Mouse (Mus musculus) left cerebral cortex, adult 2 months (tissue): Measurements from ENCODE around the gene C130026I21Rik. TPM values are rescaled to one million over a fixed set of nuclear protein-coding genes. Genes with fewer than 3 reads are reported as not detected.
"Not testable (repeated sequence)": the region's sequence is repeated elsewhere in the genome, so short reads cannot be mapped to it uniquely, and the experiment has no call there.

Source experiments
- DNase-seq, 2 experiments: peaks; one replicate each; pipeline ENCODE4 v3.0.0; 2021 to 2022; ENCODE audit warnings: low spot score in 2 of 2, mixed read lengths in 1 of 2; ENCODE audit errors: extremely low spot score in 1 of 2
- H3K27ac ChIP-seq: fragments of 200-600 bp; 2 replicates; pipeline ENCODE4 v1.8.1; 2022
- H3K4me3 ChIP-seq: fragments of 200-600 bp; 2 replicates; pipeline ENCODE4 v1.8.1; 2022
- CTCF ChIP-seq: fragments of 200-600 bp; IDR thresholded peaks from 2 replicates; pipeline ENCODE4 v1.8.1; 2022; ENCODE audit warnings: antibody characterized with exemption, mild to moderate bottlenecking, moderate library complexity
- intact Hi-C: fragments of 180-260 bp; cut with DNase I; formaldehyde crosslinking; loops from one replicate; pipeline ENCODE4 v1.15.1; 2025
- long read RNA-seq, 2 experiments: library from polyadenylated mRNA; stranded (forward); transcript quantifications; one replicate each; pipeline ENCODE4 v2.0.0; 2021; ENCODE audit warnings: borderline mapping rate in 2 of 2
- total RNA-seq, 2 experiments: library from RNA; stranded (reverse); gene quantifications; 2 replicates each; pipeline ENCODE4 v1.2.3; 2021

The C130026I21Rik gene
- total RNA-seq: under 1 TPM in 1 of 2 experiments, not detected in 1; 0.70 TPM
- long read RNA-seq, experiment 1: 0 reads
- long read RNA-seq, experiment 2, partial matches to known transcripts: 0 of 1 reads
- long read RNA-seq, experiment 2, other reads (novel, unspliced or antisense): 1 of 1 reads

DNA sequence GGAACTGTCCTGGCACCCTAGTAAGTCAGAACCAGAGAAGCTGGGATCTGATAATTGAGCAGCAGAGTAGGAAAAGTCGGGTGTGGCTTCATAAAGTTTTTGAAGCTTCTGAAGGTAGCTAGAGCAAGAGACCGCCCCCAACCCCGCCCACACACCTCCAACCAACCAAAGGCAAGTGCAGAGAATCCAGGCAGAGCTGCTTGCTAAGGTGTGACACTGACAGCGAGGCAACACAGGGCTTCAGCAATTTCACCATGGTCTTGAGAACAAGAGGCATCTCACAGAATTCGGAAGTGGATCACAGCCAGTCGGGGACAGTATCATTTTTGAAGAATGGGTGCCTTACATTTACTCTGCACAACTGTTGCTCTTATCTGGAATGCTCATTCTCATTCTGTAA, at the start of gene C130026I21Rik:
C130026I21Rik (minus strand) TSS at position 101 of the 400 bp plus-strand sequence.
- DNase-seq, H3K4me3 ChIP-seq, H3K27ac ChIP-seq, intact Hi-C loops: not testable (repeated sequence)

DNA sequence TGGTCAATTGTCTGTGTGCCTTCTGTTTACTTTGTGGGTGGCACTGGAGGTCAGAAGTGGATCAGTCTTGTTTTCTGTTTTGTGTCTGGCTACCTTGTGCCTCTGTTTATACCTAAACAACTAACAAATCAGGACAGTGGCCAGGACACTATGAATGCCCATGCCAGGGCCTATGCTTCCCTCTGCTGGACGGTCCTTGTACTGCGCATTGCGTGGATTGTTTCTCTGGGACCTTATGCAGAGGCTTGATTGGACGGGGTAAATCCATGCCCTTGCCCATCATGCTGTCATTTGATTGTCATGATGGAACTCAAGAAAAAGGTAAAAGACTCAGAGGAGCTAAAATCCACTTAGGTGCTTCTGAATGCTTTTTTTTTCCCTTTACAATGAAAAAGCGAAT, 16.7 kb upstream of the C130026I21Rik start:
- peak in 1 of 2 experiments; percentile 26 for DNase-seq
- intact Hi-C loops, H3K27ac ChIP-seq, H3K4me3 ChIP-seq: not testable (repeated sequence)
- peak; percentile 32 for TF ChIP-seq CTCF

DNA sequence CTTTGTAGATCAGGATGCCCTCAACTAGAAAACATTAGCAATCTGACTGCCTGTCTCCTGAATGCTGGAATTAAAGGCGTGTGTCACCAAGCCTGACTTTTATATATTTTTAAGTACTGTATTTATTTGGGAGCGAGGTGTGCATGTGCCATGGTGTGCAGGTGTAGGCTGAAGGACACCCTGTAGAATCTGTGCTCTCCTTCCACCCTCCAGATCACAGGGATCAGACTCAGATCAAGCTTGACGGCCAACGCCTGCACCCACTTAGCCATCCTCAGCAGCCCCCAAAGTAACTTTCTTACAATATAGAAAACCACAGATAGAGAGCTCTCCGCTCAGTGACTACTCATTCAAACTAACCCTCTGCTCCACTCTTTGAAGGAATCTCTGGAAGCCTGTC, 6.1 kb upstream of the C130026I21Rik start:
- intact Hi-C loops, H3K4me3 ChIP-seq, DNase-seq, H3K27ac ChIP-seq: not testable (repeated sequence)

DNA sequence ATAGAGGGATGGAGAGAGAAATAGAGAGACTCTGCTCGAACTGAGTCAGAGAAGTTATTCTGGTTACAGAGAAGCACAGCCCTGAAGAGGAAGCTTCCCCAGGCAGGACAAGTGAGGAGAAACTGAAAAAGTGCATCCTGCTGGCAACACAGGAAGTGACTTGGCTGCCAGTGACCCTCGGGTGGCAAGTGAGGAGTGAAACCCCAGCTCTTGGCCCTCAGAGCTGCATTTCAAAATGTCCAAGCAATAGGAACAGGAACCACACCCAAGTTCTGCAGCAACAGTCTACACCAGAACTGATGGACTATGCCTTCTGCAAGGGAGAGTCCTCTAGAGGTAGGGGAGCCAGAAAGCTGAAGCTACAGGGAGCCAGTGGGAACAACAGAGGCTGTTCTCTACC, 11.7 kb downstream of the C130026I21Rik start:
- DNase-seq: peak in 1 of 2 experiments; percentile 31
- intact Hi-C loops, H3K4me3 ChIP-seq, H3K27ac ChIP-seq: not testable (repeated sequence)

DNA sequence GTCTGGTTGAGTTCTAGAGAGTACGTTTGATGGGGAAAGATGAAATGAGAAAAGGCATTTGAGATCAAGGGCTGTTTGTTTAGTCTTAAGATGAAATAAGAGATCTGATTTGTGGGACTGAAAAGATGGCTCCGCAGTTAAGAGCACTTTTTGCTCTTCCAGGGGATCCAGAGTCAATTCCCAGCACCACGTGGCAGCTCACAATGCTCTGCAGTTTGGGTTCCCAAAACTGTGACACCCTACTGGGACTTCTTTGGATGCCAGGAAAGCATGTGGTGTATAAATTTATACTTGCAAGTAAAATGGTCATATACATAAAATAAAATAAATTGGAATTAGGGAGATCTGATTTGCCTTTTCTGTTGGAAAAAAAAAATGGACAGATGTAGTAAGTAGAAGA, 15.1 kb downstream of the C130026I21Rik start:
- intact Hi-C loops, H3K4me3 ChIP-seq, DNase-seq, H3K27ac ChIP-seq: not testable (repeated sequence)

DNA sequence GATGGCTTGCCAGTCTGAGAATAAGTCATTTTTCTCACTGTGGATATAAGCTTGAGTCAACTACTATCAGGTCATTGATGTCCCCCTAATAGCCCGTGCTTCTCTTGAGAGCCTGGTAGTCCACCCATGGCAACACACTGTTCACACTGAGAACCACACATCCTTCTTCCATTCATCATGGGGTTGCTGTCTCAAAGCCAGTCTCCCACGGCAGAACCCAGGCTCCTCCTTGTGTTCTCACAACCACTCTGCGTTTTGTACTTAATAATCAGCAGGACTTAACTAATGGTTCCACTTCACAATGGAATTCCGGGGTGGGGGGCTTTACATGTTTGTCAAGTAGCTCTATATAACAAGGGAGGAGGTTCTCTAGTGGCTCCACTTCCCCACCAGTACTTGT, 19.2 kb downstream of the C130026I21Rik start:
- H3K27ac ChIP-seq, intact Hi-C loops, DNase-seq, H3K4me3 ChIP-seq: not testable (repeated sequence)

DNA sequence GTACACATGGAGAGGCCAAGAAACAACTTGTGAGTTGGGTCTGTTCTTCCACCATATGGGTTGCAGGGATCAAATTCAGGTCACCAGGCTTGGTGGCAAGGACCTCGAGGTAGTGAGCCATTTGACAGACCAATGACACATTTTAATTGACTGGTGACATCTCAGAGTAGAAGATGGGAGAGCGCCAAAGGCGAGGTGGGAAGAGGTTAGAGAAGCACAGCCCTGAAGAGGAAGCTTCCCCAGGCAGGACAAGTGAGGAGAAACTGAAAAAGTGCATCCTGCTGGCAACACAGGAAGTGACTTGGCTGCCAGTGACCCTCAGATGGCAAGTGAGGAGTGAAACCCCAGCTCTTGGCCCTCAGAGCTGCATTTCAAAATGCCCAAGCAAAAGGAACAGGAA, 21.4 kb downstream of the C130026I21Rik start:
- H3K27ac ChIP-seq, intact Hi-C loops, H3K4me3 ChIP-seq, DNase-seq: not testable (repeated sequence)

DNA sequence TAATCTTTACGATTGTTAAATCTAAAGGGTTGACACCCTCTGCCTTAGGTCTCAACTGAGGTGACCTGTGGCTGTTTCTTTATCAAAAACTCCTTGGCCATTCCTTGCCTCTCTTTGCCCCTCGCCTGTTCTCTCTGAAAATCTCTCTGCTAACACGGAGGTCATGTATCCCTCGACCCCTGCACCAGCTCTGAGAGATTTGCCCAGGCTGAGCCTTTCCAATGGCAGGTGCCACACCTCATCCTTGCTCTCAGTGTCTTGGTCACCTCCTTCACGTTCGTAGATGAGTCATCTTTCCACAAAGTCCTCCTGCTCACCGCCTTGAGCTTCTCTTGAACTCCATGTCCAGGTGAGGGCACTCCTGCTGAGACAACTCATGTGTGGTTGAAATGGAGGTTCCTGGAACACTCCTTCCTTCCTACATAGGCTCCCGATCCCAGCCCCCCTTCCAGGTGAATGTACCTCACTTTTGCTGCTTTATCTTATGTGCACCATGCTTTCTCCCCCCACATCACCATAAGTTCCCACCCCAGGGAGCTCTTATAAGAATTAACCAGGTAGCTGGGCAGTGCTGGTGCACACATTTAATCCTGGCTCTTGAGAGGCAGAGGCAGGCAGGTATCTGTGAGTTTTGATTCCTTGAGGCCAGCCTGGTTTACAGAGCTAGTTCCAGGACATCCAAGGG, 23.4 kb downstream of the C130026I21Rik start:
- DNase-seq, intact Hi-C loops: not testable (repeated sequence)

DNA sequence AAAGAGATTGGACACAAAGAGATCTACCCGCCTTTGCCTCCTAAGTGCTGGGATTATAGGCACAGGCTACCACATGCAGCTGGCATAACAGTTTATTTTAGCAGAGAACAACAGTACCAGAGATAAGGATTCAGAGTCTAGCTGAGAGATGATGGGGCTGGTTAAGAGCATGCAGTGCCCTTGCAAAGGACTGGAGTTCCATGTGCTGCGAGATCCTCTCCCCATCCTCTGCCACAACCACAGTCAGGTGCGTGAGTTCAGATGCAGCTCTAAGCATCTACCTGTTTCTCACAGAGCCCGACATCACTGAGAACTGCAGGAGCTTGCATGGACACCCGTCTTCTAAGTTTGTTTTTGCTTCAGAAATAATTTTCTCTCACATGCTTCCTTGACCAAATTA, 24.1 kb downstream of the C130026I21Rik start:
- peak in 1 of 2 experiments; percentile 17 for DNase-seq
- intact Hi-C loops, H3K27ac ChIP-seq, H3K4me3 ChIP-seq: not testable (repeated sequence)

More for the DNA sequence above, 23.4 kb downstream of the C130026I21Rik start:
- H3K27ac ChIP-seq, H3K4me3 ChIP-seq: not testable (repeated sequence)

DNA sequence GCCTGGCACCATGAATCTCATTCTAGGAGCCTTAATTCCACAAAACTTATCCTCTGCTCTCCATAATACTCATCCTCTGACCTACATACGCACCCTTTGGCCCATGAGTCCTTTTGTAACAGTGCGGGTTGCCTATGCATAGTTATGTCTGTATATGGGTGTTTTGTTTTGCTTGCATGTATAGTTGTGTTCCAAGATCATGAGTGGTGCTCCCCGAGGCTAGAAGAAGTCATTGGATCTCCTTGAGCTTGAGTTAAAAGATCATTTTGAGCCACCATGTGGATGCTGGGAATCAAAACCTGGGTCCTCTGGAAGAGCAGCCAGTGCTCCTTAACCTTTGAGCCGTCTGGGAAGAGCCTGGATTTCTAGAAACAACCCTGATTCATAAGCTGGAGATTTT, 25.4 kb downstream of the C130026I21Rik start:
- DNase-seq, H3K4me3 ChIP-seq, intact Hi-C loops, H3K27ac ChIP-seq: not testable (repeated sequence)

DNA sequence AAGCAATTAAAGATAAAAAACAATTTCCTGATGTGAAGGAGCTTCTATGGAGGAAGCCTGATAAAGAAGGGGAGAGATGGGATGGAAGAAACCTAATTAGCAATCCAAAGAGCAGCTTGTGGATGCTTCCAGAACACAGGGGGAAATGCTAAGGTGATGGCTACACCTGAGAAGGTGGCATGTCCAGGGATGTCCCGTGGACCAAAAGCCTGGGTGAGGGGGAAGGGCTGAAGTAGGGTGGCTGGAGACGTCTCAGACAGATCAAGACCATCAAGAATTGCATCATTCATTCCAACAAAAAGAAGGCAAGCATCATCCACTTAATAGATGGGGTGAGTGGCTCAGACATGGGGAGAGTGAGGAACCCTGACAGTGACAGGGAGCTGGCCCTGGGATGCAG, 27.3 kb downstream of the C130026I21Rik start:
- intact Hi-C loops: not testable (repeated sequence)

DNA sequence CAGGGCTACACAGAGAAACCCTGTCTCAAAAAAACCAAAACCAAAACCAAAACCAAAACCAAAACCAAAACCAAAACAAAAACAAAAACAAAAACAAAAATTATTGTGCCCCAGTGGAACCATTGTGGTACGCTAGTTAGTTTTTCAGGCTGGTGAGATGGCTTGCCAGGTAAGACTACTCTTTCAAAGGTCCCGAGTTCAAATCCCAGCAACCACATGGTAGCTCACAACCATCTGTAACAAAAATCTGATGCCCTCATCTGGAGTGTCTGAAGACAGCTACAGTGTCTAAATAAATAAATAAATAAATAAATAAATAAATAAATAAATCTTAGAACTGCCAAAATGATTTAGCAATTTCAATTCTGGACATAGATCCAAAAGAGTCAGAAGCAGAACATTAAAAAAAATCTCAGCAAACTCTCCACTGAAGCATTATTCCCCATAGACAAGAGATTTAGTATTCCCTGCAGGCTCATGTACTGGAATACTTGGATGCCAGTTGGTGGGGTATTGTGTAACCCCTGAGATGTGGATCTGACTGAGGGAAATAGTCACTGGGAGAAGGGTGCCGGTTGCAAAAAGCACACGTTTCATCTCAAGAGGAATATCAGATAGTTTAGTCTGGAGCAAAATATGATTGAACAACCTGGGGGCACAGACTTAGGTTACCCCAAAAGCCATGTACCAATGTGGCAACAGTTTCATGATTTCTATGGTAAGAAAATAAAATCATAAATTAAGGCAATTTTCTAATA, 31.2 kb downstream of the C130026I21Rik start:
- DNase-seq, intact Hi-C loops, H3K4me3 ChIP-seq, H3K27ac ChIP-seq: not testable (repeated sequence)

More for the DNA sequence above, 27.3 kb downstream of the C130026I21Rik start:
- DNase-seq, H3K27ac ChIP-seq, H3K4me3 ChIP-seq: not testable (repeated sequence)

DNA sequence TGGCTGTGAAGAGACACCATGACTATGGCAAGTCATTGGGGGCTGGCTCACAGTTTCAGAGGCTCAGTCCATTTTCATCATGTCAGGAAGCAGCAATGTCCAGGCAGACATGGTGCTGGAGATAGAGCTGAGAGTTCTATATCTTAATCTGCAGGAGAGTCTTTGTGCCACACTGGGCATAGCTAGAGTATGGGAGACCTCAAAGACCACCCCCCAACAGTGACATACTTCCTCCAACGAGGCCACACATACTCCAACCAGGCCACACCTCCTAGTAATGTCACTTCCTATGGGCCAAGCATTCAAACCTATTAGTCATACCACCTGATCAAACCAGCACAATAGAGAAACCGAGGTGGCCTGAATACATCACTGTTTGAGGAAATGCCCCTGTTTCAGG, 63.8 kb downstream of the C130026I21Rik start:
- DNase-seq, H3K4me3 ChIP-seq, H3K27ac ChIP-seq, intact Hi-C loops: not testable (repeated sequence)

DNA sequence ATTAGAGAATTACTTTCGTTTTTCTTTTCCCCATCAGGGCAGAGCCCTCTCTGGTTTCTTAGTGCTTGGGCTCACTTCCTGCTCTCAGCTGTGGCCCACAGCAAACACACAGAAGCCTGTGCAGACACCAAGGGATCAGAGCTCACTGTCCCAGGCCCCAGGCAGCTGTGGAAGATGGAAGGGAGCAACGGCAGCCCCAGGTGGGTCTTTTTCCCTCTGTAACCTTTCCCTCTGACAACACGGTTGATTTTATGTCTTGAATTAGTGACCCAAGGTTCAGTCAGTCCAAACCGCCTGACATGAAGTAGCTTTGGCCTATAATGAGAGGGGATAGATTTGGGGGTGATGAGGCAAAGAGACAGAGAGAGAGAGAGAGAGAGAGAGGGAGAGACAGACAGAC, 70.8 kb downstream of the C130026I21Rik start:
- DNase-seq, intact Hi-C loops, H3K27ac ChIP-seq, H3K4me3 ChIP-seq: not testable (repeated sequence)

DNA sequence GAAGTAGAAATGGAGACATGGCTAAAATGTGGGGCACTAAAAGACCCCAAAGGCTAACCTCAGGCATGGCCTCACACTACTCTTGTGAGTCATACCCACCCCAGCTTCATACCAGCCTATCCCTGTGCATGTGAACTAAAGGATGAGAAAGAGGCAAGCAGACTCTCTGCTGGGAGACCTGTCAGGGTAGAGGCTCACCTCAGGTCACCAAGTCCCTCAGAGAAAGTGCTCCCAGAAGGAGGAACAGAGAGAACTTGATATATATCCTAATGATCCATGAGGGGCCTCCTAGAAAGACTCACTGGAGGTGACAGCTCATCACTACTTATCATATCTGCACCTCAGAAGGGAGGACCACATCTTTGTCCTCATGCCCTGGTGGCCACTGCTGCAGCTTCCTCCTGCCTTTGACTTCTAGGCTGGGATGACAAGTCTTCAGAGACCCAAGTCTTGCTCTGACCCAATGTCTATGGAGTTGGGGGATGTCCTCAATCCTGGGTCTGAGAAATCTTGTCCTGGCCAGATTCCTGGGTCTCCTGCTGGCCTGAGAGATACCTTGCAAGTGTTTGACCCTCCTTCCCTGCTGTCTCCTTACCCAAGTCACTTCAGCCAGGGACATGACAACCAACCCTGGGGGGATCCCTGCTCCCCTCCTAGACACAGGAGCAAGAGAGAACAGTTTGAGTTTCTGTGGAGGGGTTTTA, 71.6 kb downstream of the C130026I21Rik start:
- H3K4me3 ChIP-seq, intact Hi-C loops, DNase-seq, H3K27ac ChIP-seq: not testable (repeated sequence)

DNA sequence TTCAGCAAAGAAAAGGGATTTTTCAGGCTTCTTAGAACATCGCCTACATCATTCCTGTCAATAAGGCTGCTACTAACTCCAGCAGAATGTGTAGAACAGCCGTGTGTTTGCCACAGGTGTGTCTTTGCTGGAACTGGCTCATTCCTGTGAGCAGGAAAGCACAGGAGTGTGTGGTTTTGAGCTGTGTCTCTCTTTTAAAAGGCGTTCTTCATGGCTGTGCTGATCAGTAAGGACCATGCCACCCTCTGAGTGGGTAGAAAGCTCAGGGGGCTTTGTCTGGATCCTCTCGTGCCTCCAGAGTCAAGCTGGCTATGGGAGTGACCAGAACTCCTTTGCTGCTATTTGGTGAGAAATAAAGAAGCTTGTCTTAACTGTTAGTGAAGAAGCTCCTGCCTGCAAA, 73.6 kb downstream of the C130026I21Rik start:
- H3K27ac ChIP-seq, H3K4me3 ChIP-seq, DNase-seq, intact Hi-C loops: not testable (repeated sequence)
